Mouse (Mus musculus): ENCODE results near the gene Tmem63a.
"Not testable (repeated sequence)": the region's sequence is repeated elsewhere in the genome, so short reads cannot be mapped to it uniquely, and the experiment has no call there.

Gene Tmem63a

GRCm38 (mm10) chr1:180966542-180966941, 24.4 kb downstream of the Tmem63a start:
- no peak for DNase-seq

GRCm38 (mm10) chr1:180967261-180967660, 25.1 kb downstream of the Tmem63a start:
- no peak for DNase-seq

- no peak for DNase-seq
These were observed 30.8 kb downstream of the Tmem63a start for GRCm38 (mm10) chr1:180972941-180973340.

- DNase-seq, result no peak
These were observed 32.1 kb downstream of the Tmem63a start for GRCm38 (mm10) chr1:180974126-180974746.

- no peak for DNase-seq
These were observed 34.1 kb downstream of the Tmem63a start for GRCm38 (mm10) chr1:180976110-180976679.

GRCm38 (mm10) chr1:180979484-180980251, 37.5 kb downstream of the Tmem63a start:
- DNase-seq, result no peak

GRCm38 (mm10) chr1:180980464-180980863, 38.3 kb downstream of the Tmem63a start:
- no peak for DNase-seq

GRCm38 (mm10) chr1:180981298-180982046, 39.3 kb downstream of the Tmem63a start:
- DNase-seq, result not testable (repeated sequence)

GRCm38 (mm10) chr1:180986701-180987100, 44.6 kb downstream of the Tmem63a start:
- no peak for DNase-seq

- DNase-seq, result peak; percentile 81
These were observed 45.6 kb downstream of the Tmem63a start for GRCm38 (mm10) chr1:180987759-180988158.

- DNase-seq, result no peak
These were observed 48.5 kb downstream of the Tmem63a start for GRCm38 (mm10) chr1:180990671-180991070.

- no peak for DNase-seq
These were observed 50.0 kb downstream of the Tmem63a start for GRCm38 (mm10) chr1:180992142-180992541.

- no peak for DNase-seq
These were observed 58.5 kb downstream of the Tmem63a start for GRCm38 (mm10) chr1:181000501-181001092.

GRCm38 (mm10) chr1:181001217-181001616, 59.1 kb downstream of the Tmem63a start:
- no peak for DNase-seq

GRCm38 (mm10) chr1:181001621-181002020, 59.5 kb downstream of the Tmem63a start:
- no peak for DNase-seq

GRCm38 (mm10) chr1:181003790-181004189, 61.6 kb downstream of the Tmem63a start:
- no peak for DNase-seq

- DNase-seq, result no peak
These were observed 63.2 kb downstream of the Tmem63a start for GRCm38 (mm10) chr1:181005331-181005730.

GRCm38 (mm10) chr1:181007831-181008230, 65.7 kb downstream of the Tmem63a start:
- DNase-seq, result no peak

GRCm38 (mm10) chr1:181008266-181008665, 66.1 kb downstream of the Tmem63a start:
- no peak for DNase-seq

GRCm38 (mm10) chr1:181009011-181009590, 67.0 kb downstream of the Tmem63a start:
- DNase-seq, result no peak

- no peak for DNase-seq
These were observed 67.6 kb downstream of the Tmem63a start for GRCm38 (mm10) chr1:181009754-181010153.

- no peak for DNase-seq
These were observed 68.2 kb downstream of the Tmem63a start for GRCm38 (mm10) chr1:181010171-181010932.
